Mouse (Mus musculus): ENCODE data around the gene Gm11983. TPM values are rescaled to one million over a fixed set of nuclear protein-coding genes. Genes with fewer than 3 reads are reported as not detected.

The Gm11983 gene
- total RNA-seq, 2 experiments from 2014 or later: not detected

DNA sequence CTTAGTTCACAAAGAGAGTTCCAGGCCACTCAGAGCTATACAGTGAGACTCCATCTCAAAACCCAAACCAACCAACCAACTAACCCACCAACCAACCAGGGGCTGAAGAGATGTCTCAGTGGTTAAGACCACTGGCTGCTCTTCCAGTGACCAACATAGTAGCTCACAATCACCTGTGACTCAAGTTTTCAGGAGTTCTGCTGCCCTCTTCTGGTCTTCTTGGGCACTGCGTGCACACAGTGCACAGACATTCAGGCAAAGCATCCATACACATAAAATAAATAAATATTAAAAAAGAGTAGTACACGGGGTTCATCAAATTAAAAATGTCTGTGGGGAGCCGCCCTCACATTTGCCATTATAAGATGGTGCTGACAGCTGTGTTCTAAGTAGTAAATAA is 46.8 kb downstream of the Gm11983 start:
- DNase-seq: peak in 1 of 2 experiments; percentile 6
- intact Hi-C loops (cut with DNase I): no loop called here

Other genes with a start within 250 kb of the Gm11983 start
- gene Nacad, start 231.6 kb downstream of the Gm11983 start, total RNA-seq (2021): 1 to 10 TPM in 1 of 2 experiments, under 1 TPM in 1; 0.92 to 1.0 TPM
- 10 to 100 TPM; 93.4 to 98.4 TPM for gene Tbrg4, start 211.6 kb downstream of the Gm11983 start, total RNA-seq (2021)
- gene Wap, start 199.0 kb downstream of the Gm11983 start, total RNA-seq (2021): not detected
- 1 to 10 TPM; 5.8 to 8.0 TPM for gene Ramp3, start 179.1 kb downstream of the Gm11983 start, total RNA-seq (2021)
- gene Adcy1, start 225.8 kb upstream of the Gm11983 start, total RNA-seq (2021): 1 to 10 TPM; 1.6 to 2.0 TPM

All from heart, postnatal 36 days (tissue).